Mouse (Mus musculus): Measurements from ENCODE around the gene Nudc. TPM values are rescaled to one million over a fixed set of nuclear protein-coding genes. Genes with fewer than 3 reads are reported as not detected.

Nudc gene
- polyA plus RNA-seq, 1 experiment, result 267 TPM

GRCm38 (mm10) chr4:133494867-133495266, 50.9 kb downstream of the Nudc start:
- no peaks in the 10 kb centered on the region for H3K36me3 ChIP-seq (ENCODE audit: control insufficient read depth, insufficient read depth)
- TF ChIP-seq CEBPB (IDR thresholded peaks at IDR 0.05; ENCODE audit: low read depth) (no peak), MYOG (IDR thresholded peaks at IDR 0.05; ENCODE audit: control insufficient read depth, extremely low read depth, insufficient read length) (no peak), CTCF (IDR thresholded peaks at IDR 0.05; ENCODE audit: control insufficient read depth, insufficient read depth, insufficient read length) (no peak), FOSL1 (IDR thresholded peaks at IDR 0.05; ENCODE audit: insufficient read depth, low read length, poor library complexity, severe bottlenecking) (no peak), MYOD1 (IDR thresholded peaks at IDR 0.05; ENCODE audit: control insufficient read depth, insufficient read length, low read depth) (no peak), USF1 (IDR thresholded peaks at IDR 0.05; ENCODE audit: low read depth) (no peak), MAX (IDR thresholded peaks at IDR 0.05) (no peak)
- H3ac ChIP-seq (ENCODE audit: control insufficient read depth, insufficient read length, low read depth), result no peak overlapping the region
- peaks cover 33% of the 10 kb centered on the region for H3K27me3 ChIP-seq (ENCODE audit: control insufficient read depth, insufficient read depth, insufficient read length)
- H3K4me3 ChIP-seq (ENCODE audit: insufficient read depth, poor library complexity, severe bottlenecking), result no peak overlapping the region
- no peaks in the 10 kb centered on the region for H3K79me2 ChIP-seq (ENCODE audit: control insufficient read depth, insufficient read depth)
- no peaks in the 10 kb centered on the region for H3K79me3 ChIP-seq (ENCODE audit: low read depth)

- Histone ChIP-seq H3K27me3 (ENCODE audit: control insufficient read depth, insufficient read depth, insufficient read length) (peaks cover 29% of the 10 kb centered on the region), H3K79me2 (ENCODE audit: control insufficient read depth, insufficient read depth) (no peaks in the 10 kb centered on the region), H3K4me3 (ENCODE audit: insufficient read depth, poor library complexity, severe bottlenecking) (no peak overlapping the region), H3K79me3 (ENCODE audit: low read depth) (no peaks in the 10 kb centered on the region), H3K36me3 (ENCODE audit: control insufficient read depth, insufficient read depth) (no peaks in the 10 kb centered on the region), H3ac (ENCODE audit: control insufficient read depth, insufficient read length, low read depth) (no peak overlapping the region)
- TF ChIP-seq CEBPB (IDR thresholded peaks at IDR 0.05; ENCODE audit: low read depth) (no peak), MYOD1 (IDR thresholded peaks at IDR 0.05; ENCODE audit: control insufficient read depth, insufficient read length, low read depth) (no peak), MYOG (IDR thresholded peaks at IDR 0.05; ENCODE audit: control insufficient read depth, extremely low read depth, insufficient read length) (no peak), MAX (IDR thresholded peaks at IDR 0.05) (no peak), USF1 (IDR thresholded peaks at IDR 0.05; ENCODE audit: low read depth) (no peak), CTCF (IDR thresholded peaks at IDR 0.05; ENCODE audit: control insufficient read depth, insufficient read depth, insufficient read length) (peak; percentile 70)
Measured at GRCm38 (mm10) chr4:133494432-133494831, 51.4 kb downstream of the Nudc start.

GRCm38 (mm10) chr4:133493895-133494294, 51.9 kb downstream of the Nudc start:
- no peak overlapping the region for H3ac ChIP-seq (ENCODE audit: control insufficient read depth, insufficient read length, low read depth)
- H3K36me3 ChIP-seq (ENCODE audit: control insufficient read depth, insufficient read depth), result peaks cover 3% of the 10 kb centered on the region
- H3K27me3 ChIP-seq (ENCODE audit: control insufficient read depth, insufficient read depth, insufficient read length), result peaks cover 23% of the 10 kb centered on the region
- no peaks in the 10 kb centered on the region for H3K79me3 ChIP-seq (ENCODE audit: low read depth)
- TF ChIP-seq CTCF (IDR thresholded peaks at IDR 0.05; ENCODE audit: control insufficient read depth, insufficient read depth, insufficient read length) (no peak), MYOD1 (IDR thresholded peaks at IDR 0.05; ENCODE audit: control insufficient read depth, insufficient read length, low read depth) (no peak), FOSL1 (IDR thresholded peaks at IDR 0.05; ENCODE audit: insufficient read depth, low read length, poor library complexity, severe bottlenecking) (no peak)
- no peaks in the 10 kb centered on the region for H3K79me2 ChIP-seq (ENCODE audit: control insufficient read depth, insufficient read depth)
- H3K4me3 ChIP-seq (ENCODE audit: insufficient read depth, poor library complexity, severe bottlenecking), result no peak overlapping the region

GRCm38 (mm10) chr4:133491800-133492199, 54.0 kb downstream of the Nudc start:
- Histone ChIP-seq H3ac (ENCODE audit: control insufficient read depth, insufficient read length, low read depth) (no peak overlapping the region), H3K27me3 (ENCODE audit: control insufficient read depth, insufficient read depth, insufficient read length) (peaks cover 10% of the 10 kb centered on the region), H3K36me3 (ENCODE audit: control insufficient read depth, insufficient read depth) (peaks cover 13% of the 10 kb centered on the region), H3K4me3 (ENCODE audit: insufficient read depth, poor library complexity, severe bottlenecking) (no peak overlapping the region), H3K79me3 (ENCODE audit: low read depth) (no peaks in the 10 kb centered on the region), H3K79me2 (ENCODE audit: control insufficient read depth, insufficient read depth) (no peaks in the 10 kb centered on the region)
- no peak for TF ChIP-seq CTCF (IDR thresholded peaks at IDR 0.05; ENCODE audit: control insufficient read depth, insufficient read depth, insufficient read length)
- no peak for TF ChIP-seq MYOD1 (IDR thresholded peaks at IDR 0.05; ENCODE audit: control insufficient read depth, insufficient read length, low read depth)
- TF ChIP-seq MAX (IDR thresholded peaks at IDR 0.05), result no peak
- no peak for TF ChIP-seq MYOG (IDR thresholded peaks at IDR 0.05; ENCODE audit: control insufficient read depth, extremely low read depth, insufficient read length)
- no peak for TF ChIP-seq USF1 (IDR thresholded peaks at IDR 0.05; ENCODE audit: low read depth)
- no peak for TF ChIP-seq FOSL1 (IDR thresholded peaks at IDR 0.05; ENCODE audit: insufficient read depth, low read length, poor library complexity, severe bottlenecking)

GRCm38 (mm10) chr4:133489489-133490245, 56.1 kb downstream of the Nudc start:
- no peaks in the 10 kb centered on the region for H3K79me3 ChIP-seq (ENCODE audit: low read depth)
- TF ChIP-seq MYOD1 (IDR thresholded peaks at IDR 0.05; ENCODE audit: control insufficient read depth, insufficient read length, low read depth) (peak; percentile 65), CEBPB (IDR thresholded peaks at IDR 0.05; ENCODE audit: low read depth) (no peak)
- no peak overlapping the region for H3ac ChIP-seq (ENCODE audit: control insufficient read depth, insufficient read length, low read depth)
- no peak overlapping the region for H3K4me3 ChIP-seq (ENCODE audit: insufficient read depth, poor library complexity, severe bottlenecking)
- no peaks in the 10 kb centered on the region for H3K79me2 ChIP-seq (ENCODE audit: control insufficient read depth, insufficient read depth)
- peaks cover 23% of the 10 kb centered on the region for H3K36me3 ChIP-seq (ENCODE audit: control insufficient read depth, insufficient read depth)
- no peaks in the 10 kb centered on the region for H3K27me3 ChIP-seq (ENCODE audit: control insufficient read depth, insufficient read depth, insufficient read length)

All from C2C12 (cell line).